Mouse (Mus musculus): Measurements from ENCODE around the gene Spata19. TPM values are rescaled to one million over a fixed set of nuclear protein-coding genes. Genes with fewer than 3 reads are reported as not detected.

The Spata19 gene
- total RNA-seq (2021) = not detected
- long read RNA-seq, experiment 1 = 0 reads
- long read RNA-seq, experiment 2 = 0 reads

DNA sequence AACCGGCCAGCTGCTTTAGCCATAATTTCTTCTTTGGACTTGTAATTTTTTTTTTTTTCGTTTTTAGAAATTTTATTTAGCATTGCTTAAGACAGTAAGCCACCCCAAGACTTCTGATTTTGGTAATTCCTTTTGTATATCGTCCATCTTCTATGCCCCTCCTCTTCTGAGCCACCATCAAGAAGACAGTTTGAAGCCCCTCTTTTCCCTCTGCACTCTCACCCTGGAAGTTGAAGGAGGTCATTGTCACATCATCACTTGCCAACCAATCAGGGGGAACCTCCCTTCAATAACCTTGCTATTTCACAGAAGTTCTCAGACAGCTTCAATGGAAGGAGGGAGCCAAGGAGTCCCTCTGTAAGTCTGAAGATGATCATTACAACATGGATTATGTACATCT is at the start of gene Spata19:
Spata19 (plus strand) TSS at position 301 of the 400 bp plus-strand sequence.
- DNase-seq = no peak

DNA sequence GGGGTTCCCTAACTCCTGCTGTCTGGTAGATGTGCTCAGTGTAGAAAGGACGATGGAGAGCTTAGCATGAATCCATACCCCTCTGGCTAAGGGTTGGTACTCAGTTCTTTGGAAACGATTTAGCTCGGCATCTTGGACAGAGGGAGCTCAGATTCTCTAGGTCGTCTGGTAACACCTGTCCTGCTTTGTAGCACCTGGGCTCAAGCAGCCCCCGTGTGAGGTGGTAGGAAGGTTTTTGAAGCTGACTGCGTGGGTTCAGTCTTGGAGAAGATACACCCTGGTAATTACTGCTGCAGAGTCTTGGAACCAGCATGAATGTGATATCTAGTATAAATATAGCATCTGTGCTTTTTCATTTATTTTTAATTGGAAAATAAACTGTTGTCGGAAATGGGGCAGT is 43.5 kb upstream of the Spata19 start:
- no peak for DNase-seq

DNA sequence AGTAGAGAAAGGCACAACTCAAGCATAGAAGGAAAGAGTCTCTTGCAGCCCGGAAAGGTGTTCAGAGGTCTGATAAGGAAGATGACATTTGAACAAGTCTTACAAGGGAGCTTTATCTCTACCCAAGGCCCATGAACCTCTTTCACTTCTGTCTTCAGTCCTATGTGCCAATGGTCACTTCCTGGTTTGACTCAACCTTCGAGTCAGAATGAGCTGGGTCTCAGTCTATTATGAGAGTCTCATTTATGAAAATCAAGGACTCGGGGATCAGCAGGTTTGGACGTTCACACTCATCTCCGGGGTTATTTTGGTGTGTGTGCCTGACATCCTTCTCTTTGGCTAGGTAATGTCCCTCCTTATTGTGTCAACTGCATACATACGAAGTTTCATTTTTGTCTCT is 38.7 kb upstream of the Spata19 start:
- no peak for DNase-seq

DNA sequence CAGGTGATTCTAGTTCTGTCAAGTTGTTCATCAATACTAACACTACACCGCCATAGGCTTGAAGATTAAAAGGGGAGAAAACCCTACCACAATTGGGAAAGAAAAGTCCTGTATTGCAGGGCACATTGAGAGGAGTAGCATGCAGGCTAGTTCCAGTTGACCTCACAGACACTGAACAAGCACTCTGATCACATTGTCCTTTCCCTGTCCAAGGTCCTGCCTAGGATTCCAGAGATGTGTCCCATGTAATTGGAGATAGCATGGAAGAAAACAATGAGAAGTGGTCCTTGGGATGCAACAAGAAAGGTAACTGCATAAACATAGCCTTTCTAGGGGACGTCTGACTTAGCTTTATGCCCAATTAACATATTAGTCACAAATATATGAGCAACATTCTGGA is 29.4 kb upstream of the Spata19 start:
- DNase-seq = no peak

DNA sequence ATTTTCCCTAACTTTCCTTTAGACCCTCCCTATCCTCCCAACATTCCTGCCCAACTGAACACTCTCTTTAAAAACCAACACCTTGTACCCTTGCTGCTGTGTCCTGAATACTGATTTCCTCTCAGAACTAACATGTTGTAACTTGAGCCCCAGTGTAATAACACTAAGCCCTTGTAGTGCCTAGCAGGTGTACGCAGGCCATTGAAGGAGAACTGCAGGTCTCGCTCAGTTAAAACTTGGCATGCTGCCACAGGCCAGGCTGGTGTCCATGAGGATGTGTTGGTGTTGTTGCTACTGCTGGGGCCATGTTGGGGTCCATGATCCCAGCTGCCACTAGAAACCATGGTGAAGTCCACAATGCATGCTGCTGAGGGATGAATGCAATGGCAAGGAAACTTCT is 27.5 kb upstream of the Spata19 start:
- no peak for DNase-seq

DNA sequence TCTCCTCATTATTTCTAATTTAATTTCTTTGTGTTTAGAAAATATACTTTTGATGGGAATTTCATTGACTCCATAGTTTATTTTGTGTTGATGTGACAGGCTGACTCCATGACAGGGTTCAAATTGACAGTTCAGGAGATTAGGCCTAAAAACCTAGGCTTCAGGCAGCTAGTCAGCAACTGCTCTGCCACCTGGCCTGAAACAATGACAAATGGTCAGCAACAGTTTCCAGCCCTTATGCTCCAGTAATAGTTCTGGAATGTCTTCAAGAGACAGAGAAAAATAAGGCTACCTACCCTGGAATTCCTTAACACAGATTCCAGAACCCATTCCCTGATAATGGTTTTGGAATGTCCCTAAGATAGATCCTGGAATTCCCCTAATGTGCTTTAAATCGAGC is 20.9 kb upstream of the Spata19 start:
- no peak for DNase-seq

DNA sequence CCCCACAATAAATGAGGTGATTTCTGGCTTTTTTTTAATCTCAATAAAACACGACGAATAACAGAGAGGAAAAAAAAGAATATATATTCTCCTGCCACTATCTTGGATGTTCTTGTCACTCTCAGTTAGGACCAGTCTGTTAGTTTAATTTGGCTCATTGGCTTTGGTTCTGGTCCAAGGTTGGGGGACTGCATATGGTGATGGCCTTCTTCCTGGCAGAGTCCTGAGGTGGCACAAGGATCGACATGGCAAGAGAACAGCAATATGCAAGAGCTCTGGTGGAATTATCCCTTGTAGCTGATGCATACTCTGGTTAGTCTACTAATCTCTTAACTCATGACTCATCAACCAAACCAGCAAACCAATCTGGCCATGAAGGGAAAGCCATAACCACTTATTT is 9.6 kb upstream of the Spata19 start:
- no peak for DNase-seq

DNA sequence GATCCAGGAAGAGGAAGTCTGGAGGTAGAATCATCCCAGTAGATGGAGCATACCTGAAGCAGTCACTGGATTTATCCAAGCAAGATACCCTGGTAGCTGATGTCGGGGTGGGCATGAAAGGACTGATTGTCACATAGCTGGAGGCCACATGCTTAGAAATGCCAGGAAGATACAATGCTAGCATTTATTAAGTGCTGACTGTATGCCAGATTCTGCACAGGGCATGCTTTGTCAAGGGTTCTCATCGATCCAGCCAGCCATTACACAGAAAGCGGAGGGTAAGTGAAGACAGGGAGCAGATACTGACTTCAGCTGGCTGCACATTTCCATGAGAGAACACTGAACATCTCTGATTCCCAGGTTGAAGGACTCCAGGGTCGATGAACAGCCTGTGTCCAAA is 4.6 kb downstream of the Spata19 start:
- no peak for DNase-seq

DNA sequence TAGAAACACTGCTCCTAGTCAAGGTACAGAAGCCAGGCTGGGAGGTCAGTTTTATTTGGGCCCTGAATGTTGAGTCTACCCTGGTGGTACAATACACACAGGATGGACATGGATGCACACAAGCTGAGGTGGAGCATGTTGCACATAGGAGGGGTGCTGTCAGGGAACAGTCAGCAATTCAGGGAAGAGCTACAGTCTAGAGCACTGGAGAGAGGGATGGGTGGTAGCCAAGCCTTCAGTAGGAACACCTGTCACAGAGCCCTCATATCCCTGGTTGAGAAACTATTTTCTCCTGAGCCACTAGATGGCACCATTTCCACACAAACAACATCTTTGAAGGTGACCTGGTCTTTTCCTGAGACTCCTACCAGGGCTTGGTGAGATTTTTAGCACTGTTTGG is 13.1 kb downstream of the Spata19 start:
- DNase-seq = no peak

DNA sequence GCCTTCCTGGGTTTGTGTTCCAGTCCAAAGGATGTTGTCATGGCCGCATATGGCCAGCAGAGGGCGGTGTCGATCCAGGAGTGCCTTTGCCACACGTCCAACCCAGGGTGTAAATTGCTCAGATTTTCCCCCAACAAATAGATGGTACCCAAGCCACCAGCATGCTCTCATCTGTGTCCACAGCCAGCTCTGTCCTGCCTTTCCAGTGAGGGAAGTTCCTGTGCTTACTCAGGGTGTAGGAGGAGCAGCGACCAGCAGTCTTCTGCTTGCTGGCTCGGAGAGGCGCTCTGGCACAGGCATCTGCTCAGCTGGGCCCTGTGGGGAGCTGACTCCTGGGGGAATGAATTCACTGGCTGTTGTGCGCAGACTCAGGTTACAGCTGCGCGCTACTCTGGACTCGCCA is 17.5 kb downstream of the Spata19 start:
- DNase-seq = peak; percentile 60

DNA sequence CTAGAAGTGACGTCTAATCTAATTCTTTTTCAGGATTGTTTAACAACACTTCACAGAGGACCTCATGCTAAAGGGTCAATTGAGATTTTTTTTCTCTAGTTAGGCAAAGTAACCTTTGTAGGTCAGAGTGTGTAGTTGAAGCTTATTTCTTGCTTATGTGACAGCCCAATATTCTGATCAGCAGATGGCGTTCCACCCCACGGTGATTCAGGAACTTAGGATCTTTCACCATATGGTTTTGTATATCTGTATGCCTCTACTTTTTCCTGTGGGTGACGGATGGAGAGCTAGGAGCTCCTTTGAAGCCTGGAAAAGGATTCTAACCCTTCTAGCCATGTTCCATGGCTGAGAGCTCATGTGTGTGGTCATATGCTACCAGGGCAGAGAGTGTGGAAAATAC is 27.9 kb downstream of the Spata19 start:
- no peak for DNase-seq

DNA sequence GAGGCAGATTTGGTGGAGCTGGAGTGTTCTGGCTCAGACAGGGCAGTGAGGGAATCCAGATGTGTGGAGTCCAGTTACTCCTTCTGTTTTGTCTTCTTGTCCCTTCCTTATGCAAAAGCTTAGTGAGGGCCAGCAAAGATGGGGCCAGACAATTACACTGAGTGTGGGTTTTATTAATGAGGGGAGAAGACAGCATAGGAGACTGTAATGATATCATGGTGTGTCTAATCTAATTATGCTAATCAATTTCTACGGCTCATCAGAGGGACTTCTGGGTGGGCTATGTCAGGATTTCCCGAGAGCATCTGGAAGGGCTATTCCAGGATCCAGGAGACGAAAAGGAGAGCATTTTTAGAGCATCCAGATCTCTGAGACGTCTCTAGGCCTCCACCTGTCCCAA is 32.0 kb downstream of the Spata19 start:
- DNase-seq = no peak

DNA sequence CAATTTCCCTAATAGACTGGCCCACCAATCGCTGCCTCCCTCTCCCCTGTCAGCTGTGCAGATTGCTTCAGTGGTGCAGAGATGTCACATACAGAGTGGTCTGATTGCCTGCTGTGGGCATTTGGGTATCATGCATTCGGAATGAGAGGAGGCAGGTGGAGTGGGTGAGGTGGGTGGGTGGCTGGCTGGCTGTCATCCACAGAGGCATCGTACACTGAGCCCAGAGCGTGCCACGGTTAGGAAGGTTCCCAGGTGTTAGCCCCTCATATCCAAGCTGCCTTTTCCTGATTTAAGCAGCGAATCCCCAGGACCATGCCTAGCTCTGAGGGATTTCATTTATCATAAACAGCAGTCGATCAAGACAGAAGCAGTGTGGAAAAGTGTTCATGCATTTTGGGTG is 36.7 kb downstream of the Spata19 start:
- DNase-seq = no peak

DNA sequence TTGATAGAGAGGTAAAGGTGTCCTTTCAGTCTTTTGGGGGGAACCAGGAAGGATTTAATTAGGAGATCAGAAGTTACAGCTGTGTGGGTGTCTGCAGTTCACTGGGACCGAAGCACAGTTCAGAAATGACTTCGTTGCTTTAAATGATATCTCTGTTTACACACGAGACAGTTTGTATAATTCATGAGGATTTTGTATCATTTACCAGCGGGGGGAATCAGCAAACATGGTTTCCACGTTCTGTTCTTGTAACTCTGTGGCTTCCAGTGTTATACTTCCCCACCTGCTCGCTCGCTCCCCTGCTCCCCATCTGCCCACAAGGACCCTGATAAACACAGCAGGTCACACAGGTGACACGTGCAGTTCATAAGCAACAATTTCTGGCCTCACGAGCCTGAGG is 39.3 kb downstream of the Spata19 start:
- DNase-seq = no peak

DNA sequence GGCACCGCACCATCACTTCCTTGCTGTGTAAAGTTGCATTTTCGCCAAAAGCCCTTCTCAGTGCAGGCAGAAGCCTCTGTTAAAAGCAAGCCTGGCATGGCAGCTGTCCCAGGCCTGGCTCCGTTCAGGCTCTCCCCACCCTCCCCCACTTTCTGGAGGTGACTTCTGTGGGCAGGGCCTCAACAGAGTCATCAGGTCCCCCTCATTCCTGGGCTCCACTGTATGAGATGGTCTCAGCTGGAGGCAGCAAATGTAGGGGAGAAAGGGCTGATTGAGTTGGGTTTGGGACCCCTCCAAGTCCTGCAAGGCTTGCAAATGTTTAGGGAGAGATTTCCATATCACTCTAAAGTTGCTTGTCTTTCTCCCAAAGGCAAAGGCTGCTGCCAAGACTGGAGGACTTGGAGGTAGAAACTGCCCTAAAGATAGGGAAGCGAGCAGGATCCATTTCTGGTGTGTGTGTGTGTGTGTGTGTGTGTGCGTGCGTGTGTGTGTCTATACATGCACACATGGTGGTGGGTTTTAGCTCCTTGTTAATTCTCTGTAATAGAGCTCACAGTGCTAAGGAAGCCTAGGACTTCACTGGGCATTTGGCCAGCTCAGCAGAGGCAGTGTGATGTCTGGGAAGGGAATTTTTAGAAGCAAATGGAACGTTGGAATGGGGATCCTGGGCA is 40.9 kb downstream of the Spata19 start:
- no peak for DNase-seq

DNA sequence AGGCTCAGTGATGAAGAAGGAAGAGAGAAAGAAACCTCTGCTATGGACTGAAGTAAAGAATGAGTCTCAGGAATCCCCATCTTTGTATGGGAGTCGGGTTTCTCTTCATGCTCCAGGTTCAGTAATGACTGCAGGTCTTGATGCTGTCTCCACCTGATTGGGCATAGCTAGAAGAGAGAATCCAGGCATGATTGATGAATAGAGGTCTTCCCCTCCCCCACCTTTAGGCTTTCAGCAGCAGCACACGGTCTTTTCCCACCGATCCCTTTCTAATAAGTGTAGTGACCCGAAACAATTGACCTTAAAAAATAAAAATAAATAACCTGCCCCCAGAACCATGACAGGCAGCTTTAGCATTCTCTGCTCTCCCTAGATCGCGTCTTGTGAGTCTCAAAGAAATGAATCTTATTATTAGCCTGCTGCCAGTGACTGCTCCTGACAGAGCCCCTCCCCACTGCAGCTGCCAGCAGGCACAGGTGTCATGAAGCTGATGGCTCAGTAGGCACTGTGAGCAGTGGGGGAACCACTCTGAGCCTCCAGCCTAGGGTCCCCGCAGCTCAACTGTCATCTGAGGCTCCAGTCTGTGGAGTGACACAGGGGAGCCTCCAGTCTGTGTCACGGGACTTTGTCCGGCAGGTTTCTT is 53.3 kb downstream of the Spata19 start:
- DNase-seq = no peak

Other genes with a start within 250 kb of the Spata19 start
- 1 to 10 TPM; 8.5 to 8.6 TPM for gene Jam3, start 241.4 kb upstream of the Spata19 start, total RNA-seq (2021)
- 1 to 10 TPM; 2.0 to 5.8 TPM for gene Igsf9b, start 97.6 kb upstream of the Spata19 start, total RNA-seq (2021)

Measured in gastrocnemius, postnatal 25 days (tissue).